Mouse (Mus musculus) Patski (cell line): ENCODE results near the gene Ext2. TPM values are rescaled to one million over a fixed set of nuclear protein-coding genes. Genes with fewer than 3 reads are reported as not detected.

Experiments
- ATAC-seq: fragments of 100-300 bp; one replicate; pipeline ENCODE4 v1.8.0; 2021
- CTCF ChIA-PET: fragments of 350-600 bp; sonication (Branson Sonifier 250); formaldehyde crosslinking; loops from one replicate; lab custom pipeline; 2022; ENCODE audit warnings: inconsistent platforms; lab: Charles Lee
- POLR2A ChIA-PET: fragments of 350-600 bp; sonication (Branson Sonifier 250); formaldehyde crosslinking; loops from one replicate; lab custom pipeline; 2022; ENCODE audit warnings: antibody characterized with exemption, inconsistent platforms; lab: Charles Lee
- DNase-seq: peaks from one replicate; pipeline ENCODE4 v3.0.0-alpha.2; 2011; ENCODE audit warnings: low read depth, low spot score
- H3K27me3 ChIP-seq: fragments of 371-371 bp; one replicate; pipeline ENCODE4 v1.5.1; 2021
- CTCF ChIP-seq: fragments of 100-300 bp; IDR thresholded peaks from one replicate; pipeline ENCODE4 v1.5.1; 2021
- in situ Hi-C: fragments of 300-500 bp; cut with MboI; formaldehyde crosslinking; loops from 3 replicates; pipeline ENCODE4 v1.11.1; 2018; ENCODE audit warnings: low pct_unique_long_range_greater_than_20kb, mixed read lengths
- polyA plus RNA-seq: library from polyadenylated mRNA; unstranded; gene quantifications from one replicate; pipeline ENCODE4 v1.2.3, GENCODE M21; 2021

Ext2 gene
- polyA plus RNA-seq, 1 experiment from 2014 or later = 196 TPM

- no peak for TF ChIP-seq CTCF
- CTCF ChIA-PET = interaction anchor here (1.0 kb wide), 1 partner anchor 10 kb away, joined by 4 read pairs; no protein-coding TSS in a partner anchor
- ATAC-seq = no peak
- POLR2A ChIA-PET = no interaction called here
- H3K27me3 ChIP-seq = no peaks in the 10 kb centered on the region
- in situ Hi-C loops = no loop called here
- DNase-seq = no peak
These were observed 51.5 kb downstream of the Ext2 start for GRCm38 (mm10) chr2:93770895-93771294.

GRCm38 (mm10) chr2:93769875-93770274, 52.5 kb downstream of the Ext2 start:
- DNase-seq (no peak), ATAC-seq (no peak)
- H3K27me3 ChIP-seq = no peaks in the 10 kb centered on the region
- POLR2A ChIA-PET = no interaction called here
- CTCF ChIA-PET = no interaction called here
- in situ Hi-C loops = no loop called here
- no peak for TF ChIP-seq CTCF

- ATAC-seq = no peak
- DNase-seq = no peak
- TF ChIP-seq CTCF = no peak
- ChIA-PET CTCF (interaction anchor here (1.4 to 2.7 kb wide), 2 partner anchors 9 to 21 kb away, joined by 7 to 15 read pairs; no protein-coding TSS in a partner anchor), POLR2A (no interaction called here)
- H3K27me3 ChIP-seq = no peaks in the 10 kb centered on the region
- in situ Hi-C loops = no loop called here
These were observed 56.6 kb downstream of the Ext2 start for GRCm38 (mm10) chr2:93765721-93766120.

GRCm38 (mm10) chr2:93764211-93764610, 58.2 kb downstream of the Ext2 start:
- POLR2A ChIA-PET = no interaction called here
- no peak for TF ChIP-seq CTCF
- no peak for DNase-seq
- ATAC-seq = no peak
- CTCF ChIA-PET = interaction anchor here (1.0 to 2.7 kb wide), 4 partner anchors 11 to 27 kb away, joined by 3 to 15 read pairs (median 4); no protein-coding TSS in a partner anchor
- H3K27me3 ChIP-seq = no peaks in the 10 kb centered on the region
- in situ Hi-C loops = no loop called here

GRCm38 (mm10) chr2:93760389-93760788, 62.0 kb downstream of the Ext2 start:
- CTCF ChIA-PET = interaction anchor here (1.7 kb wide), 1 partner anchor 11 kb away, joined by 4 read pairs; no protein-coding TSS in a partner anchor
- in situ Hi-C loops = no loop called here
- no peak for TF ChIP-seq CTCF
- ATAC-seq = no peak
- DNase-seq = no peak
- no peaks in the 10 kb centered on the region for H3K27me3 ChIP-seq
- POLR2A ChIA-PET = no interaction called here

GRCm38 (mm10) chr2:93759173-93759572, 63.2 kb downstream of the Ext2 start:
- POLR2A ChIA-PET = no interaction called here

GRCm38 (mm10) chr2:93758298-93758697, 64.1 kb downstream of the Ext2 start:
- CTCF ChIA-PET = interaction anchor here (0.8 to 1.1 kb wide), 2 partner anchors 9 to 283 kb away, joined by 3 read pairs; no protein-coding TSS in a partner anchor
- POLR2A ChIA-PET = no interaction called here
- H3K27me3 ChIP-seq = no peaks in the 10 kb centered on the region
- ATAC-seq = no peak
- in situ Hi-C loops = no loop called here
- TF ChIP-seq CTCF = no peak
- DNase-seq = no peak

More at GRCm38 (mm10) chr2:93759173-93759572, 63.2 kb downstream of the Ext2 start:
- H3K27me3 ChIP-seq = no peaks in the 10 kb centered on the region
- in situ Hi-C loops = no loop called here
- CTCF ChIA-PET = no interaction called here
- TF ChIP-seq CTCF = no peak
- DNase-seq (no peak), ATAC-seq (no peak)

GRCm38 (mm10) chr2:93754366-93754765, 68.0 kb downstream of the Ext2 start:
- ChIA-PET POLR2A (no interaction called here), CTCF (no interaction called here)
- H3K27me3 ChIP-seq = no peaks in the 10 kb centered on the region
- ATAC-seq (no peak), DNase-seq (no peak)
- in situ Hi-C loops = no loop called here
- TF ChIP-seq CTCF = no peak

GRCm38 (mm10) chr2:93753147-93753758, 69.1 kb downstream of the Ext2 start:
- DNase-seq = no peak
- no peak for TF ChIP-seq CTCF
- no peak for ATAC-seq
- ChIA-PET CTCF (interaction anchor here (1.2 kb wide), 1 partner anchor 11 kb away, joined by 3 read pairs; no protein-coding TSS in a partner anchor), POLR2A (no interaction called here)
- in situ Hi-C loops = no loop called here
- H3K27me3 ChIP-seq = no peaks in the 10 kb centered on the region

GRCm38 (mm10) chr2:93749709-93750108, 72.7 kb downstream of the Ext2 start:
- DNase-seq = no peak
- ChIA-PET CTCF (interaction anchor here (0.9 kb wide), 1 partner anchor 27 kb away, joined by 3 read pairs; no protein-coding TSS in a partner anchor), POLR2A (no interaction called here)
- TF ChIP-seq CTCF = no peak
- ATAC-seq = no peak
- in situ Hi-C loops = no loop called here
- no peaks in the 10 kb centered on the region for H3K27me3 ChIP-seq

GRCm38 (mm10) chr2:93747538-93748126, 74.7 kb downstream of the Ext2 start:
- POLR2A ChIA-PET = no interaction called here

More at GRCm38 (mm10) chr2:93747538-93748126, 74.7 kb downstream of the Ext2 start:
- no peak for ATAC-seq
- in situ Hi-C loops = no loop called here
- H3K27me3 ChIP-seq = no peaks in the 10 kb centered on the region
- no peak for DNase-seq
- CTCF ChIA-PET = interaction anchor here (1.2 kb wide), 1 partner anchor 17 kb away, joined by 3 read pairs; no protein-coding TSS in a partner anchor
- TF ChIP-seq CTCF = no peak
